Mouse (Mus musculus) MEL (cell line): ENCODE results near the gene Ubtf.

Experiments used
- CTCF ChIP-seq, 3 experiments: IDR thresholded peaks in 2 of 3; conservative IDR thresholded peaks in 1 of 3; 2 replicates each; pipeline ENCODE4 v1.5.1; 2011 to 2012; ENCODE audit warnings: low read length in 3 of 3, low read depth in 2 of 3, mild to moderate bottlenecking in 2 of 3, improper control_type of control experiment in 1 of 3, inconsistent platforms in 1 of 3, mixed read lengths in 1 of 3, moderate library complexity in 1 of 3; ENCODE audit not compliant: control insufficient read depth in 1 of 3, insufficient read depth in 1 of 3, poor library complexity in 1 of 3, severe bottlenecking in 1 of 3
- MEF2A ChIP-seq: IDR thresholded peaks from 2 replicates; pipeline ENCODE4 v1.6.1; 2014; ENCODE audit warnings: low read depth, mild to moderate bottlenecking, inconsistent platforms, low read length, improper control_type of control experiment; ENCODE audit not compliant: poor library complexity, insufficient replicate concordance, severe bottlenecking; ENCODE audit errors: extremely low read depth
- MXI1 ChIP-seq: IDR thresholded peaks from 2 replicates; pipeline ENCODE4 v1.6.1; 2011; ENCODE audit warnings: mild to moderate bottlenecking, low read depth, low read length, improper control_type of control experiment
- POLR2A ChIP-seq, 2 experiments: IDR thresholded peaks; 2 replicates each; pipeline ENCODE4 v1.6.1; 2011 to 2012; ENCODE audit warnings: low read length in 2 of 2, mild to moderate bottlenecking in 2 of 2, control low read depth in 1 of 2, improper control_type of control experiment in 1 of 2, low read depth in 1 of 2, moderate library complexity in 1 of 2; ENCODE audit not compliant: control insufficient read depth in 1 of 2, insufficient read depth in 1 of 2, poor library complexity in 1 of 2
- SMC3 ChIP-seq: IDR thresholded peaks from 2 replicates; pipeline ENCODE4 v1.6.1; 2011; ENCODE audit warnings: low read depth, low read length, improper control_type of control experiment
- TAL1 ChIP-seq: IDR thresholded peaks from 2 replicates; pipeline ENCODE4 v1.6.1; 2012; ENCODE audit warnings: mild to moderate bottlenecking, inconsistent platforms, low read length, moderate library complexity, mixed read lengths
- TCF12 ChIP-seq: IDR thresholded peaks from 2 replicates; pipeline ENCODE4 v1.6.1; 2014; ENCODE audit warnings: low read depth, mild to moderate bottlenecking, inconsistent platforms, low read length, improper control_type of control experiment, moderate library complexity
- ZC3H11A ChIP-seq: IDR thresholded peaks from 2 replicates; pipeline ENCODE4 v1.6.1; 2012; ENCODE audit warnings: low read depth, mild to moderate bottlenecking, inconsistent platforms, low read length, improper control_type of control experiment
- ZMIZ1 ChIP-seq: IDR thresholded peaks from 2 replicates; pipeline ENCODE4 v1.6.1; 2012; ENCODE audit warnings: low read depth, mild to moderate bottlenecking, inconsistent platforms, low read length, improper control_type of control experiment, moderate library complexity
- ZNF384 ChIP-seq: IDR thresholded peaks from 2 replicates; pipeline ENCODE4 v1.6.1; 2012; ENCODE audit warnings: low read depth, mild to moderate bottlenecking, inconsistent platforms, low read length, improper control_type of control experiment

- TF ChIP-seq TAL1 = no peak
- TF ChIP-seq CTCF (IDR thresholded peaks at IDR 0.05 in 2 of 3, conservative IDR thresholded peaks at IDR 0.05 in 1 of 3; ENCODE audit: control insufficient read depth in 1 of 3, insufficient read depth in 1 of 3, low read depth in 2 of 3, low read length in 3 of 3, poor library complexity in 1 of 3, severe bottlenecking in 1 of 3) = no peak
- TF ChIP-seq SMC3 = no peak
- TF ChIP-seq ZNF384 = no peak
- peak in 1 of 2 experiments; percentile 37; a peak in 2 of 4 replicates for TF ChIP-seq POLR2A (IDR thresholded peaks at IDR 0.05; ENCODE audit: control insufficient read depth in 1 of 2, insufficient read depth in 1 of 2, low read depth in 1 of 2, low read length in 2 of 2, poor library complexity in 1 of 2)
- no peak for TF ChIP-seq MXI1
- TF ChIP-seq MEF2A = no peak
- TF ChIP-seq ZC3H11A = no peak
- TF ChIP-seq ZMIZ1 = no peak
- TF ChIP-seq TCF12 = no peak
Observed at GRCm38 (mm10) chr11:102310768-102311695, 8.5 kb downstream of the Ubtf start.
